Mouse (Mus musculus): ENCODE measurements around the gene H2-Q6. TPM values are rescaled to one million over a fixed set of nuclear protein-coding genes. Genes with fewer than 3 reads are reported as not detected.
"Not testable (repeated sequence)": the region's sequence is repeated elsewhere in the genome, so short reads cannot be mapped to it uniquely, and the experiment has no call there.

Gene H2-Q6
- polyA plus RNA-seq, 1 experiment: 0.57 TPM

GRCm38 (mm10) chr17:35465651-35466050 is 41.0 kb downstream of the H2-Q6 start:
- not testable (repeated sequence) for DNase-seq (ENCODE audit: low read depth)
- peak; percentile 57 for TF ChIP-seq CTCF (IDR thresholded peaks at IDR 0.05; ENCODE audit: borderline replicate concordance, extremely low read depth, insufficient read depth, insufficient read length)

DNA sequence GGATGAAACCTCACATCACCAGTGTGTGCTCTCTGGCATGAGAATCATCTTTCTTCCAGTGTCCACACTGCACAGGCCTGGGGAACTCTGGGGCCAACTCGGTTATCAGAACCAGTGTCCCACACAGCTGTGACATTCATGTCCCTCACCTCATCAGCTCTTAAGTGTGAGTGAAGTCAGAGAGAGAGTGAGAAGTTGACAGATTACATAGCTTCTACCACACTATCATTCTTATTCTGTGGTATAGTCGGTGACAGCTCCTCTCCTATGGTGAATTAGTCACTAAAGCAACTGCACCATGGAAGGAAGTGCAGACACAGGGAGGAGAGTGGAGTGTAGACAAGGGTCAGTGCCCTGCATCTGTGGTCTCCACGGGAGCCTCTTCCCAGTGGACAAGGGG is 44.3 kb downstream of the H2-Q6 start:
- DNase-seq (ENCODE audit: low read depth): not testable (repeated sequence)

- no peak for DNase-seq (ENCODE audit: low read depth)
- TF ChIP-seq CTCF (IDR thresholded peaks at IDR 0.05; ENCODE audit: borderline replicate concordance, extremely low read depth, insufficient read depth, insufficient read length) (no peak), POLR2A (IDR thresholded peaks at IDR 0.05; ENCODE audit: borderline replicate concordance, extremely low read depth, insufficient read depth, insufficient read length, poor library complexity, severe bottlenecking) (no peak)
Measured at GRCm38 (mm10) chr17:35469842-35470751, 45.4 kb downstream of the H2-Q6 start, which contains the start of gene H2-Q10. TSS of gene H2-Q10 (plus strand) at chr17:35470089.

Other genes with a start within 250 kb of the H2-Q6 start
- 1.6 and 2.2 TPM in 2 replicates for gene Aif1, start 248.8 kb upstream of the H2-Q6 start, polyA plus RNA-seq (2012; rRNA removed)
- 8.2 and 11.8 TPM in 2 replicates for gene Lst1, start 236.4 kb upstream of the H2-Q6 start, polyA plus RNA-seq (2012; rRNA removed)
- gene Ltb, start 230.4 kb upstream of the H2-Q6 start, polyA plus RNA-seq (2012; rRNA removed): 0.58 and 1.1 TPM in 2 replicates
- 0.15 and 0.21 TPM in 2 replicates for gene Tnf, start 222.8 kb upstream of the H2-Q6 start, polyA plus RNA-seq (2012; rRNA removed)
- gene Lta, start 219.5 kb upstream of the H2-Q6 start, polyA plus RNA-seq (2012; rRNA removed): 0.27 and 0.29 TPM in 2 replicates
- gene Gm16181, start 204.0 kb upstream of the H2-Q6 start, polyA plus RNA-seq (2012; rRNA removed): not detected in 2 replicates
- gene Atp6v1g2, start 191.2 kb upstream of the H2-Q6 start, polyA plus RNA-seq (2012; rRNA removed): 72.5 and 74.9 TPM in 2 replicates
- 13.4 and 17.3 TPM in 2 replicates for gene Nfkbil1, start 189.1 kb upstream of the H2-Q6 start, polyA plus RNA-seq (2012; rRNA removed)
- gene Ddx39b, start 183.1 kb upstream of the H2-Q6 start, polyA plus RNA-seq (2012; rRNA removed): 887 and 1,110 TPM in 2 replicates
- gene H2-D1, start 162.1 kb upstream of the H2-Q6 start, polyA plus RNA-seq (2012; rRNA removed): 37.1 and 39.5 TPM in 2 replicates
- gene H2-Q1, start 104.4 kb upstream of the H2-Q6 start, polyA plus RNA-seq (2012; rRNA removed): 0.10 TPM in 2 replicates
- 0.97 and 1.4 TPM in 2 replicates for gene H2-Q2, start 82.6 kb upstream of the H2-Q6 start, polyA plus RNA-seq (2012; rRNA removed)
- 2.9 and 3.0 TPM in 2 replicates for gene H2-Q4, start 45.2 kb upstream of the H2-Q6 start, polyA plus RNA-seq (2012; rRNA removed)
- gene H2-Q7, start 14.3 kb downstream of the H2-Q6 start, polyA plus RNA-seq (2012; rRNA removed): 3.6 and 4.3 TPM in 2 replicates
- gene H2-Q10, start 45.2 kb downstream of the H2-Q6 start, polyA plus RNA-seq (2012; rRNA removed): 0.11 and 0.26 TPM in 2 replicates
- gene Pou5f1, start 81.2 kb downstream of the H2-Q6 start, polyA plus RNA-seq (2012; rRNA removed): 0.06 TPM in 1 of 2 replicates, not detected in the other
- gene Tcf19, start 92.0 kb downstream of the H2-Q6 start, polyA plus RNA-seq (2012; rRNA removed): 17.4 and 33.8 TPM in 2 replicates
- gene Cchcr1, start 92.2 kb downstream of the H2-Q6 start, polyA plus RNA-seq (2012; rRNA removed): 11.5 and 18.4 TPM in 2 replicates
- gene Psors1c2, start 108.4 kb downstream of the H2-Q6 start, polyA plus RNA-seq (2012; rRNA removed): 0.98 and 1.2 TPM in 2 replicates
- 0.06 and 0.18 TPM in 2 replicates for gene Cdsn, start 127.3 kb downstream of the H2-Q6 start, polyA plus RNA-seq (2012; rRNA removed)
- gene 2300002M23Rik, start 142.6 kb downstream of the H2-Q6 start, polyA plus RNA-seq (2012; rRNA removed): 0.06 TPM in 1 of 2 replicates, not detected in the other
- gene Sfta2, start 176.7 kb downstream of the H2-Q6 start, polyA plus RNA-seq (2012; rRNA removed): 0.29 TPM in 1 of 2 replicates, not detected in the other
- not detected in 2 replicates for gene Gm9573, start 201.8 kb downstream of the H2-Q6 start, polyA plus RNA-seq (2012; rRNA removed)
- gene Mucl3, start 218.8 kb downstream of the H2-Q6 start, polyA plus RNA-seq (2012; rRNA removed): 0.05 and 0.11 TPM in 2 replicates
- gene Vars2, start 242.7 kb downstream of the H2-Q6 start, polyA plus RNA-seq (2012; rRNA removed): 36.8 and 40.6 TPM in 2 replicates
- gene Gtf2h4, start 248.9 kb downstream of the H2-Q6 start, polyA plus RNA-seq (2012; rRNA removed): 28.8 and 40.8 TPM in 2 replicates

Measured in brain, embryonic 14.5 days (tissue).